Mouse (Mus musculus): Measurements from ENCODE around the gene Mbd4. TPM values are rescaled to one million over a fixed set of nuclear protein-coding genes. Genes with fewer than 3 reads are reported as not detected.

Gene Mbd4
- polyA plus RNA-seq, 1 experiment = 1.6 TPM

Other genes starting within 250 kb of the Mbd4 start
- 99.1 and 126 TPM in 2 replicates for gene Raf1, start 176.7 kb downstream of the Mbd4 start, polyA plus RNA-seq (2012; rRNA removed)
- gene Tmem40, start 91.0 kb downstream of the Mbd4 start, polyA plus RNA-seq (2012; rRNA removed) = 0.22 and 0.37 TPM in 2 replicates
- 2.9 and 3.4 TPM in 2 replicates for gene Cand2, start 78.8 kb downstream of the Mbd4 start, polyA plus RNA-seq (2012; rRNA removed)
- gene Rpl32, start 44.6 kb downstream of the Mbd4 start, polyA plus RNA-seq (2012; rRNA removed) = 880 and 963 TPM in 2 replicates
- 0.04 and 0.12 TPM in 2 replicates for gene Efcab12, start 15.0 kb downstream of the Mbd4 start, polyA plus RNA-seq (2012; rRNA removed)
- 3.7 and 3.9 TPM in 2 replicates for gene Ift122, start 99 bp upstream of the Mbd4 start, polyA plus RNA-seq (2012; rRNA removed)
- 0.12 and 0.22 TPM in 2 replicates for gene Rho, start 78.4 kb upstream of the Mbd4 start, polyA plus RNA-seq (2012; rRNA removed)
- gene H1foo, start 91.6 kb upstream of the Mbd4 start, polyA plus RNA-seq (2012; rRNA removed) = not detected in 2 replicates
- gene Plxnd1, start 141.6 kb upstream of the Mbd4 start, polyA plus RNA-seq (2012; rRNA removed) = 12.9 and 20.1 TPM in 2 replicates